Mouse (Mus musculus): ENCODE results near the gene Zdhhc5. TPM values are rescaled to one million over a fixed set of nuclear protein-coding genes. Genes with fewer than 3 reads are reported as not detected.

Gene Zdhhc5
- 10 to 100 TPM; 41.6 to 44.0 TPM for total RNA-seq (2023)

GRCm38 (mm10) chr2:84714811-84715561 is at the start of gene Zdhhc5:
TSS of gene Zdhhc5 (minus strand) at chr2:84715180.

GRCm38 (mm10) chr2:84743561-84743960 is 28.6 kb upstream of the Zdhhc5 start, which contains the start of gene Gm19426:
TSS of gene Gm19426 (minus strand) at chr2:84743655.

GRCm38 (mm10) chr2:84733579-84734300 is 18.8 kb upstream of the Zdhhc5 start, which contains the start of gene Ypel4:
TSS of gene Ypel4 (plus strand) at chr2:84734058.

GRCm38 (mm10) chr2:84727172-84727858 is 12.3 kb upstream of the Zdhhc5 start, which contains the start of gene Clp1:
TSS of gene Clp1 (minus strand) at chr2:84727350.

GRCm38 (mm10) chr2:84679016-84679415 is 36.0 kb downstream of the Zdhhc5 start, which contains the start of gene Tmx2:
TSS of gene Tmx2 (minus strand) at chr2:84679140.

DNA sequence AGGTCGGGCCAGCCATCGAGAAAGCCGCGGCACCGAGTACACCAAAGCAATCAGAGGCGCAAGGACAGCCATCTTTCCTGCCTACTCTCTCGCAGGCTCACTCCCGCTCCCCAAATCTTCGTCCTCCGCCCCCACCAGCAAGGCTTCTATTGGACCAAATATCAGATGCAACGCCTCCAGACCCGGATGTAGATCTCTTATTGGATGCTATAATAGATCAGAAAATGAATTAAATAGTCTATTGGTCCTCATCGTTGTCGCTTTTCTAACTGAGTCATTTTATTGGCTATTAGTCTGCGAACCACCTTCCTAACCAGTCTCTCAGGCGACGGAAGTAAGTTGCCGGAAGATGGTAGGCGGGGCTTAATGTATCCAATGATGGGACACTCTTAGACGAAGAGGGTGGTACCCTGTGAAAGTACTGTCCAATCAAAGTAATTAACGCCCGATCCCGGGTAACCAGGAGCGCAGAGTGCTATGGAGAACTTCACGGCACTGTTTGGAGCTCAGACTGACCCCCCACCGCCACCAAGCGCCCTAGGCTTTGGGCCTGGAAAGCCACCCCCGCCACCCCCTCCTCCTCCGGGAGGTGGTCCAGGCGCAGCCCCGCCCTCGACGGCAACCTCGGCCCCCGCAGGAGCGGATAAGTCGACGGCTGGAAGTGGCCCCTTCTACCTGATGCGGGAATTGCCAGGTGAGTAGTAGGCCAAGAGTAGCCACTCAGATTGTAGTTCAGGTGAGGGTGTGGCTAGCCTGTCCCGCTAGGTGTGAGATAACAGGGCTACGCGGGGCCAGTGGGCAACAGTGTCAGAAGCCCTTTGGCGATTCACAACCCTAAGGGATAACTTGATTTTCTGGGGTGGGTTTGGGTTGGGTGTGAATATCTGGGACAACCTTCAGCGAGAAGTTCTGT is 36.8 kb downstream of the Zdhhc5 start, which contains the start of the genes Gm28635 and Med19:
Gm28635 (minus strand) TSS at position 74 of the 913 bp plus-strand sequence.
Med19 (plus strand) TSS at position 435 of the 913 bp plus-strand sequence.

DNA sequence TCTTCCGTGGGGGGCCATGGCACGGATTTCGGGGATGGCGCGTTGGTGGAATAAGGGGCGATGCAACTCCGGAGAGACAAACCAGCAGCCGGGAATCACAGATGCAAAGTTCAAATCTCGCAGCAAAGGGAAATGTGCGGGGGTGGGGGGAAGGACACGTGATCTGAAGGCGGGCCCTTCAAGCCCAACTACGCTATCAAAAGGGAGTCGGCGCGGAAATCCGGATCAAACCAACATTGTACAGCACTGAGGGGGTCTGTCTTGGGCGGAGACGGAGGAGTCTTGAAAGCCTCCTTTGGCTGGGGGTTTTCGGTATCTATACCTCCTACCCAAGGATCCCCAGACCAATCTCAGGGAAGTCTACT is 44.4 kb downstream of the Zdhhc5 start, which contains the start of gene Selenoh:
Selenoh (minus strand) TSS at position 202 of the 365 bp plus-strand sequence.

DNA sequence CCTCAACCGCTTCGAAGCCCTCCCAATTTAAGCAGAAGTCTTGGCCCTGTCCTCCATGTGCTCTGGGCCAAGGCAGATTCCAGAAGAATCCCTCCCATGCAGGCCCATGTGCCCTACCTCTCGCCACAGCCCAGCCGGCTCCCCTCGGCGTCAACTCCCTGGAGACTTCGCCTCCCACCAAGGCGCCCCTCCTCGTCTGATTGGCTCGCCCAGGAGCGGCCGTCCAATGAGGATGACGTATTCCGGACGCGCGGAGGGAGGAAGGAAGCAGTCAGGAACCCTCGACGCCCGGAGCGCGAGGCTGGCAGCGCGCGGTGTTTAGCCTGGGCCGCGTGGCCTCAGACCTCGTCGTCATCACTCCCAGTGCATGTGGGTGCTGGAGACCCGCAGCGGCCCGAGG is 56.2 kb downstream of the Zdhhc5 start, which contains the start of gene Btbd18:
Btbd18 (plus strand) TSS at position 274 of the 400 bp plus-strand sequence.

DNA sequence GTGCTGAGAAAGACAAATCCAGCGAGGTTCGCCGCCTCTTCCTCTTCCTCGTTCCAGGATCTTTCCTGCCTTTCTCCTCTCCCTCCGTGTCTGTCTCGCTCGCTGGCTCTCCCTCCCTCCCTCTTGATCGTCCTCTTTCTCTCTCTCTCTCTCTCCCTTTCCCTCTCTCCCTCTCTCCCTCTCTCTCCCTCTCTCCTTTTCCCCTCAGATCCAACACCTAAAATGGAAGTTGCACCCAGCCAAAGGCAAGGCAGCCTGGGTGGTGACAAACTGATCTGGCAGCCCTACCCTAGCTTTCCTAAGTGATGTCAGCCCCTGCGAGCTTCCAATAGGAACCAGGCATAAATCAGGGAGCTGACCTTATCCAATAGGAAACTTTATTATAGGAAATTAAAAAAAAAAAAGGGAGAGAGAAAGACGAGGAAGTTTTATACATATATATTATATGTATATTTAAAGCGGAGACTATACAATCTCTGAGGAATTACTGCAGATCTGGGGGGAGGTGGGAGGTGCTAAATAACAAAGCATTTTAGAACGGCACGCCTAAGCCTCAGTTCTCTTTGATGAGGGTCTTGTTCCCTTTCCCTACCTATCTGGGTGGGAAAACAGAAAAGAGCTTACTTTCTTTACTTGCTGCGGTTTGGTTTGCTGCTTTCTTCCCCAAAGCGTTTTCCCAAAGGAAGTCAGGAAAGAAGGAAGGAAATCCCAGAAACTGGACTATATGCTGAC is 64.3 kb downstream of the Zdhhc5 start, which contains the start of gene Ctnnd1:
Ctnnd1 (minus strand) TSS at position 302 of the 732 bp plus-strand sequence.

Other genes starting within 250 kb of the Zdhhc5 start
- 1 to 10 TPM; 4.6 to 5.7 TPM for gene Tfpi, start 238.4 kb downstream of the Zdhhc5 start, total RNA-seq (2023)
- gene Ctnnd1, start 64.4 kb downstream of the Zdhhc5 start, total RNA-seq (2023) = 10 to 100 TPM; 63.0 to 73.0 TPM
- under 1 TPM; 0.21 TPM for gene Btbd18, start 56.1 kb downstream of the Zdhhc5 start, total RNA-seq (2023)
- 10 to 100 TPM; 22.3 to 23.7 TPM for gene Selenoh, start 44.4 kb downstream of the Zdhhc5 start, total RNA-seq (2023)
- not detected for gene Gm28635, start 37.1 kb downstream of the Zdhhc5 start, total RNA-seq (2023)
- gene Med19, start 36.8 kb downstream of the Zdhhc5 start, total RNA-seq (2023) = 1 to 10 TPM; 8.4 to 8.7 TPM
- gene Tmx2, start 36.0 kb downstream of the Zdhhc5 start, total RNA-seq (2023) = 10 to 100 TPM; 23.2 to 24.2 TPM
- gene Clp1, start 12.2 kb upstream of the Zdhhc5 start, total RNA-seq (2023) = 10 to 100 TPM; 12.3 to 14.4 TPM
- gene Ypel4, start 18.9 kb upstream of the Zdhhc5 start, total RNA-seq (2023) = not detected
- not detected for gene Gm19426, start 28.5 kb upstream of the Zdhhc5 start, total RNA-seq (2023)
- gene Serping1, start 60.3 kb upstream of the Zdhhc5 start, total RNA-seq (2023) = 1 to 10 TPM in 1 of 2 experiments, under 1 TPM in 1; 0.39 to 2.2 TPM
- gene Ube2l6, start 83.6 kb upstream of the Zdhhc5 start, total RNA-seq (2023) = 10 to 100 TPM; 27.3 to 35.8 TPM
- gene Smtnl1, start 107.5 kb upstream of the Zdhhc5 start, total RNA-seq (2023) = not detected
- 10 to 100 TPM in 1 of 2 experiments, 1 to 10 TPM in 1; 10.0 to 12.7 TPM for gene Timm10, start 111.8 kb upstream of the Zdhhc5 start, total RNA-seq (2023)
- gene Slc43a1, start 123.7 kb upstream of the Zdhhc5 start, total RNA-seq (2023) = 1 to 10 TPM in 1 of 2 experiments, under 1 TPM in 1; 0.16 to 1.1 TPM
- gene Rtn4rl2, start 171.5 kb upstream of the Zdhhc5 start, total RNA-seq (2023) = not detected
- gene Slc43a3, start 221.4 kb upstream of the Zdhhc5 start, total RNA-seq (2023) = 1 to 10 TPM; 5.6 to 7.0 TPM